Mouse (Mus musculus) lung, embryonic 14.5 days (tissue): ENCODE results near the gene Dock7. TPM values are rescaled to one million over a fixed set of nuclear protein-coding genes. Genes with fewer than 3 reads are reported as not detected.

ENCODE experiments used
- ATAC-seq: fragments of 200-750 bp; cut with Nextera tagmentation; 2 replicates; pipeline ENCODE4 v1.8.0; 2017; ENCODE audit warnings: mild to moderate bottlenecking, moderate TSS enrichment, moderate library complexity; ENCODE audit not compliant: insufficient read depth
- DNase-seq: peaks from one replicate; pipeline ENCODE4 v3.0.0-alpha.2; 2015
- H3K27ac ChIP-seq: fragments of 300-500 bp; sonication (generic); 2 replicates; pipeline ENCODE4 v1.5.1; 2014; ENCODE audit warnings: low read depth, mild to moderate bottlenecking, moderate library complexity
- H3K27me3 ChIP-seq: fragments of 300-500 bp; sonication (generic); 2 replicates; pipeline ENCODE4 v1.6.1; 2014; ENCODE audit warnings: low read length, control low read depth; ENCODE audit not compliant: insufficient read depth
- H3K36me3 ChIP-seq: fragments of 300-500 bp; sonication (generic); 2 replicates; pipeline ENCODE4 v1.6.1; 2014; ENCODE audit warnings: control low read depth; ENCODE audit not compliant: insufficient read depth
- H3K4me1 ChIP-seq: fragments of 300-500 bp; sonication (generic); 2 replicates; pipeline ENCODE4 v1.6.1; 2014; ENCODE audit warnings: antibody characterized with exemption, control low read depth; ENCODE audit not compliant: insufficient read depth
- H3K4me2 ChIP-seq: fragments of 300-500 bp; sonication (generic); 2 replicates; pipeline ENCODE4 v1.6.1; 2014; ENCODE audit warnings: mild to moderate bottlenecking
- H3K4me3 ChIP-seq: fragments of 300-500 bp; sonication (generic); 2 replicates; pipeline ENCODE4 v1.5.1; 2014; ENCODE audit warnings: low read depth, low read length
- H3K9ac ChIP-seq: fragments of 300-500 bp; sonication (generic); 2 replicates; pipeline ENCODE4 v1.6.1; 2014
- H3K9me3 ChIP-seq: fragments of 300-500 bp; sonication (generic); 2 replicates; pipeline ENCODE4 v1.6.1; 2016; ENCODE audit warnings: low read depth, low read length, control low read depth
- CTCF ChIP-seq: IDR thresholded peaks from 2 replicates; pipeline ENCODE4 v1.5.1; 2016; ENCODE audit warnings: antibody characterized with exemption, low read depth
- WGBS: fragments of 180-500 bp; shearing (Covaris S2); extraction: QIAGEN DNeasy Blood & Tissue Kit; methylation state at CpG from one replicate; pipeline ENCODE4 v1.1.7; 2014; 5-methylcytosine and 5-hydroxymethylcytosine counted together
- polyA plus RNA-seq: library from polyadenylated mRNA; unstranded; fragments of >200 nt; fragmentation: Nextera tagmentation; extraction: Ambion mirVana; gene quantifications from 2 replicates; pipeline ENCODE4 v1.2.1, GENCODE M21; 2014

Dock7 gene
- 77.3 and 78.4 TPM in 2 replicates for polyA plus RNA-seq

DNA sequence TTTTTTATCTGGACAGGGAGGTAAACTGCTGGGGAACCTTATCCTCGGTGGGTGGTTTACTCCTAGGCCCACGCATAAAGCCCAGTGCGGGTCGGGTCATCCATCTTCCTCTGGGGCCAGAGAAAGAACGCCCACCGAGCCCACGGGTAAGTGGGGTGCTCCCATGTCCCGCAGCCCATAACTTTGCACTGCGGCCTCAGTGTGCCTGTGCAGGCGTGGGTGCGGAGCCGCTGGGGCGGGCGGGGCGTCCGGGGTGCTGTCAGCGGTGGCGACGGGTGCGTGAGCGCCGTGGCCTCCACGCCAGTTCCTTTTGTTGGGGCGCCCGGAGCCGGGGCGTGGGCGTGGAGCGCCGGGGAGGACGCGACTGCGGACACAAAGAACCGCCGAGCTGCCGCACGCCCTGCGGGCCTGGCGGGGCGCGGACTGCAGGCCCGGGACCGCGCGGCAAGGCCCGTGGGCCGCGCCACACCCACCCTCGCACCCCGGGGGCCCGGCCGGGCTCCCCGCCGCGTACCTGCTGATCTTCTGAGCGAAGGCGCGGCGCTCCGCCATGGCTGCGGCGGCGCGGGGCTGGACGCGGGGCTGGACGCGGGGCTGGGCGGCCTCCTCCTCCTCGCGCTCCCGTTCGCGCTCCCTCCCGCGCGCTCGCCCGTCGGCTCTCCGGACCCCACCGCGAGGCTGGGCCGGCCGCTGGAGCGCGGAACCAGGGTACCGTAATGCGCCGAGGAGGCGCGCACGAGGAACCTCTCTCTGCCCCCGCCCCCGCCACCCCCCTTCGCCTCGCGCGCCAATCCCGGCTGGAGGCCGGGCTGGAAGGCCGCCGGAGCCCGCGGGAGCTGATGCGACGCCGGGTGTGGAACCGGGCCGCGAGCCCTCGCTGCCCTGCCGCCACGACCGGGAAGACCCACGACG, at the start of gene Dock7:
Gene Dock7, minus strand, starts transcription at position 705 of the 912 bp plus-strand sequence.
- under 1% methylated on average over 111 of the region's 117 CpGs for WGBS
- no peak for TF ChIP-seq CTCF
- Histone ChIP-seq H3K4me2 (peak within 1 kb of the TSS; percentile 90), H3K27me3 (no peaks in the 10 kb centered on the region), H3K4me1 (peaks cover 11% of the 10 kb centered on the region), H3K36me3 (no peaks in the 10 kb centered on the region), H3K9me3 (no peaks in the 10 kb centered on the region), H3K27ac (peak within 1 kb of the TSS; percentile 77), H3K9ac (peak within 1 kb of the TSS; percentile 98), H3K4me3 (peak within 1 kb of the TSS; percentile 97)
- peak; percentile 96 for ATAC-seq
- peak; percentile 95 for DNase-seq

DNA sequence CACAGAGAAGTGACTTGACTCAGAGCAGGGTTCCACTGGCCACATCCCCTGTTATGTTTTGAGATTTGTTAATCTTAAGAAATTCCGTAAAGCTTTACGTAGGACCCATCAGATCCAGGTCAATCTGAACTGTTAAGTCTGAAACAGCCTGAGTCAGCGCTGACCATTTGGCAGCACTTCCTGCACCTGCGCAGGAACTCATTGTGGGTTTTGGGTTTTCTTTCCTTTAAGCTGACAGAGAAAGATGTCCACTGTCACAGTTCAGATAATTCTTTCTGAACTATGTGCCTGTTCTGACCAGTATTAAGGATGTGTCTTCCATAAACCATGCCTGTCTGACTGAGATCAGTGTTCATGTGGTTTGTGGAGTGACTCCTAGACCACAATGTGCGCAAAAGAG, 48.2 kb upstream of the Dock7 start:
- ATAC-seq (no peak), DNase-seq (no peak)
- Histone ChIP-seq H3K36me3 (no peaks in the 10 kb centered on the region), H3K27ac (no peak overlapping the region), H3K4me2 (no peak overlapping the region), H3K4me3 (no peak overlapping the region), H3K4me1 (no peaks in the 10 kb centered on the region), H3K9ac (no peak overlapping the region), H3K27me3 (no peaks in the 10 kb centered on the region), H3K9me3 (no peaks in the 10 kb centered on the region)
- TF ChIP-seq CTCF, result no peak
- WGBS, result 90% methylated on average over 5 of the region's 5 CpGs

DNA sequence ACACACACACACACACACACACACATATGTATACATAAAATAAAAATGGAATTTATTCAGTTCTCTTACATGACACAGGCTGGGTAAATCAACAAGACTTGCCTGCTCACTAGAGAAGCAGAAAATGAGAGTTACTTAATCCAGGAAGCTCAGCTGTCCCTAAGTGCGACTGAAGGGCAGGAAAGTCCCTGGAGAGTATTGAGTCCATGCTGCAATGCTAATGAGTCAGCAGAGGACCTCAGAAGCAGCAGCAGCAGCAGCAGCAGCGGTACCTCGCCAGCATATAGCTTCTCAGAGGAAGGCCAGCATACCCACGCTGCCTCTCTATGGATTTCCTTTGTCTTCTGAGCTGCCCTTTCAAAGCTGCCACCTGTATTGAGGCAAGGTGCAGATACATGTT, 42.8 kb upstream of the Dock7 start:
- H3K9me3 ChIP-seq, result no peaks in the 10 kb centered on the region
- ATAC-seq, result no peak
- H3K4me1 ChIP-seq, result no peaks in the 10 kb centered on the region
- no peak overlapping the region for H3K4me2 ChIP-seq
- no peak overlapping the region for H3K4me3 ChIP-seq
- TF ChIP-seq CTCF, result no peak
- no peak overlapping the region for H3K9ac ChIP-seq
- no peak overlapping the region for H3K27ac ChIP-seq
- 21% methylated on average over 4 of the region's 4 CpGs for WGBS
- H3K27me3 ChIP-seq, result 0 out of 2 replicates have a peak, but pooled peaks cover 2% of the 10 kb centered on the region
- DNase-seq, result peak; percentile 51
- no peaks in the 10 kb centered on the region for H3K36me3 ChIP-seq

DNA sequence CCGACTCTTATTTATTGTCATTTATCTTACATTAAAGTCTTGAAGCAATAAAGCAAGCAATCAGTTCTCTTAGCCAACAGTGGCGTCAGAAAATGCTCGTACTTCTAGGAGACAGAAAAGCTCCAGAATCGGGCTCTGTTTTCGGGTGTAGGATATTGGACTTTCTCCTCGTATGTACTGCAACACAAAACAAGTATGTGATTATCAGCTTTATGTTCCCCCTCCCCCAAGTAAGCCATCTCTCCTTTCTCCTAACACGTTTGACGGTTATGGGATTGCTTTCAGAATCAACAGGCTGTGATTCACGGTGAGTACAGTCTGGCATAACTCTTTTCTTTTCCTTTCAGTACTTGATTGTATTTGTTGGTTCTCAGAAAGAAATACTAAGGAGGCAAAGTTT, 42.3 kb upstream of the Dock7 start:
- Histone ChIP-seq H3K27me3 (0 out of 2 replicates have a peak, but pooled peaks cover 2% of the 10 kb centered on the region), H3K4me1 (no peaks in the 10 kb centered on the region), H3K36me3 (no peaks in the 10 kb centered on the region), H3K4me2 (no peak overlapping the region), H3K9ac (no peak overlapping the region), H3K9me3 (no peaks in the 10 kb centered on the region), H3K4me3 (no peak overlapping the region), H3K27ac (no peak overlapping the region)
- 48% methylated on average over 9 of the region's 9 CpGs for WGBS
- no peak for TF ChIP-seq CTCF
- ATAC-seq, result no peak
- no peak for DNase-seq

DNA sequence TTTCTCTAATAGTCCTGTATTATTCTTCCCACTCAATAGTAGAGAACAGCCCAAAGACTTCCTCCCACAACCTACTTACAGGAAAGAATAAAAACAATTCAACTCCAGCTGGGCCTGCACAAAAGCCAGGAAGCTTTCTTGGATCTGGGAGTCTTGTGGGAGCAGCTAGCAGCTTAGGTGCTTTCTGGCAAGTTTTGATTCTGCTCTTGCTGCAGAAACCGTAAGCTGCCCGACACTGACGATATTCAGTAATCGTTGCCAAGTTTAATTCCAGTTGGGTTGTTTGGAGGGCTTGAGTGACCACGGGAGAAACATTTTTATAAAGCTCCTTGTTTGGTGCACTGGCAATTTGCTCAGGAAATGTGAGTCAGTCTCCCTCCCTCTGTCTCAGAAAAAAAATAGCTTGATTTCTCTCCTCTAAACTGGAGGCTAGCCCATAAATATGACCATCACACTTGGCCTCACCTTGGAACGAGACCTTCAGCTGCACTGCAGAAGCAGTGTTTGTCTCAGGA, 40.8 kb upstream of the Dock7 start:
- Histone ChIP-seq H3K27ac (no peak overlapping the region), H3K27me3 (0 out of 2 replicates have a peak, but pooled peaks cover 2% of the 10 kb centered on the region), H3K4me2 (no peak overlapping the region), H3K4me3 (no peak overlapping the region), H3K4me1 (no peaks in the 10 kb centered on the region), H3K36me3 (no peaks in the 10 kb centered on the region), H3K9me3 (no peaks in the 10 kb centered on the region), H3K9ac (no peak overlapping the region)
- no peak for TF ChIP-seq CTCF
- DNase-seq (peak; percentile 42), ATAC-seq (no peak)
- WGBS, result 28% methylated on average over 6 of the region's 6 CpGs

DNA sequence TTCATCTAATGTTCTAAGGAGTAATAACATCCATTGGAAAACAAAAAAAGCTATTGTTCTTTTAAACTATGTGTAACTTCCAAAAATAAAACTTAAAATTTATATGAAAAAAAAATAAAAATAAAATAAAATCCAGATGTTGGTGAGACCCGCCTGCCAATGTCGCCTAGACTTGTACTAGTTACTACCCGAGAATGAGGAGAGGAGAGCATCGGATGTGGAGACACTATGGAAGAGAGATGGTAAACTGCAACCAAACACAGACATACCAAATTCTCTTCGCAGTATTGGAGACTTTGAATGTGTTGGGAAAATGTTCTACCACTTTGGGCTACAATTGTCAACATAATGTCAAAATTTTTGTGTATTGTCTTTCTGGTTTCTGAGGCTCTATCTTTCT, 40.2 kb upstream of the Dock7 start:
- Histone ChIP-seq H3K27ac (no peak overlapping the region), H3K9me3 (no peaks in the 10 kb centered on the region), H3K27me3 (0 out of 2 replicates have a peak, but pooled peaks cover 2% of the 10 kb centered on the region), H3K4me1 (no peaks in the 10 kb centered on the region), H3K4me2 (no peak overlapping the region), H3K9ac (no peak overlapping the region), H3K36me3 (no peaks in the 10 kb centered on the region), H3K4me3 (no peak overlapping the region)
- ATAC-seq (no peak), DNase-seq (no peak)
- TF ChIP-seq CTCF, result no peak
- WGBS, result 68% methylated on average over 5 of the region's 5 CpGs

DNA sequence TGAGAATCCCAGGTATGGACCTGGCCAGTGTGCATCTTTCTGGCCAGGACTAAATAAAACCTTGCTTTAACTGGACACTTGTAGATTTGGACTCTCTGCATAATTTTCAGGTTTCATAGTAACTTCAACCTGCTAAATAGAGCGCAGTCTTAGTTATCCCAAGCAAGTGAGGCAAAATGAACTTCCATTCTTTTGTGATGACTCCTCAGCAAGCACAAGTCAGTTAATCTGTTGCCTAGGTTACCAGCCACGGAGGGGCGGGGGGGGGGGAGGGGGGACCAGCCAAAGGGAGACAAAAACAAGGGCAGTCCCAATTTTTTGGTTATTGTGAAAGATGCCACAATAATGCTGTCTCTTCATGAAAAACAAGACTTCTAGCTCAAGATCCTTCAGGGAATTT, 39.7 kb upstream of the Dock7 start:
- TF ChIP-seq CTCF, result no peak
- DNase-seq (no peak), ATAC-seq (no peak)
- no peak overlapping the region for H3K4me2 ChIP-seq
- H3K9me3 ChIP-seq, result no peaks in the 10 kb centered on the region
- no peak overlapping the region for H3K4me3 ChIP-seq
- WGBS, result 29% methylated on average over 3 of the region's 3 CpGs
- no peaks in the 10 kb centered on the region for H3K36me3 ChIP-seq
- H3K4me1 ChIP-seq, result no peaks in the 10 kb centered on the region
- H3K27ac ChIP-seq, result no peak overlapping the region
- no peak overlapping the region for H3K9ac ChIP-seq
- 0 out of 2 replicates have a peak, but pooled peaks cover 2% of the 10 kb centered on the region for H3K27me3 ChIP-seq
